Mouse (Mus musculus): Measurements from ENCODE around the gene Slc22a23.

Slc22a23 gene

DNA sequence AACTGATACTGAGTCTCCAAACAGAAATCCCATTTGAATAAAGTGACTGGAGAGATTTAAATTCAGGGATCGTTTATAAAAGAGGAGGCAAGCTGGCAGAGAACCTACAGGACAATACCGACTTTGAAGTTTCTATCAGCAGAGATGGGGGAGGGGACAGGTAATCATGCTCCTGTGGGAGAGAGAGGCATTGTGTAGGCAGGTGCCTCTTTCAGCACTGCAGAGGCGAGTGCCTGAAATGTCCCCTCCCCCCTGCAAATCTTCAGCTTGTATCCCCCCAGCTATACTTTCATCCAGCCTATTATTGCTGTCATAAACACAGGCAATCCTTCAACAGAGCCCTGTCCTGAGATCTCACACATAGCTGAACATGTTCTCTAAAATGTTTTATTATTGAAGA, 43.4 kb downstream of the Slc22a23 start:
- no peak for DNase-seq (ENCODE audit: low read depth, low spot score)

- no peak for DNase-seq (ENCODE audit: low read depth, low spot score)
Measured at GRCm38 (mm10) chr13:34299351-34300333, 45.3 kb downstream of the Slc22a23 start.

DNA sequence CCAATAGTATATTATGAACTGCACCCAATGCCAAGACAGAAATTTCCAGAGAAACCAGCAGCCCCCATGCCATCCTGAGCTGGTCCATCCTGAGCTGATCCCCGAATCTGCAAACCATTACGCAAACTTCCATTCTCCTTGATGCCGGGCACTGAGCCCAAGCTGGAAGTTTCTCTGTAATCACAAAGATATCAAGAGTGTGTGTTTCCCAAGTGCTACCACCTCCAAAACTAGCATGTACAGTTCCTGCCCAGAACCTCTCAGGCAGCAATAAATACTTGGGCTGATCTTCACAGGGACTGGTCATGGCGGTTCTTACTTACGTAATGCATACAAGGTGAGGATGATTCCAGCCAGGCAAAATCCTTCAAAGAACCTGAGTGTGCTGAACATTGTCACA, 46.3 kb downstream of the Slc22a23 start:
- DNase-seq (ENCODE audit: low read depth, low spot score): no peak

- DNase-seq (ENCODE audit: low read depth, low spot score): no peak
Measured at GRCm38 (mm10) chr13:34298061-34298460, 46.9 kb downstream of the Slc22a23 start.

DNA sequence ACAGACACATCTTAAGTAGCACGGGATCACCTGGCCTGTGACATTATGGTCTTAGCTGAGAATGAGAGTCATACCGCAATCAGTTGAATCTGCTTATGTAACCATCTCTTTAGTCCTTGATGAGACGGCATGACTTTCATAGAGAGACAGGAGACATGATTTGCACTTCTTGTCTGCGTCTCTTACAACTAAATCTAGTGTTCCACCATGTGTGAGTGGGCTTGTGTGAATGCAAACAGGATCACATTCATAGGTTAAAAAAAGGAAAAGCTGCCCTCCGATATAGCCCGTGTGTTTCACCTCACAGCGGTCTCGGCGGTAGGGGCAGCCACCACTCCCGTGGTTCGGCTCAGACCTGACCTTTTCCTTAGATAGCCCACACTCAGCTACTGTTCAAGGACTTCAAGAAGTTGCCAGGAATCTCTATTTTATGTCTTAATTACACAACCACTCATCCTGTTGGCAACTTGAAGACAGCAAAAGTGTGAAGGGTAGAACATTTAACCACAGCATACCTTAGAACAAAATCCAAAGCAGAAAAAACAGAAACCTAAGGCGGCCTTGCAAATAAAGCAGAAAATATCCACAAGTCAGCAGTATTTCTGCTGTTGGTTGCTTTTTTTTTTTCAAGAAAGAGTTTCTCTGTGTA, 49.1 kb downstream of the Slc22a23 start:
- DNase-seq (ENCODE audit: low read depth, low spot score): no peak

GRCm38 (mm10) chr13:34294212-34294611, 50.8 kb downstream of the Slc22a23 start:
- DNase-seq (ENCODE audit: low read depth, low spot score): peak; percentile 29

DNA sequence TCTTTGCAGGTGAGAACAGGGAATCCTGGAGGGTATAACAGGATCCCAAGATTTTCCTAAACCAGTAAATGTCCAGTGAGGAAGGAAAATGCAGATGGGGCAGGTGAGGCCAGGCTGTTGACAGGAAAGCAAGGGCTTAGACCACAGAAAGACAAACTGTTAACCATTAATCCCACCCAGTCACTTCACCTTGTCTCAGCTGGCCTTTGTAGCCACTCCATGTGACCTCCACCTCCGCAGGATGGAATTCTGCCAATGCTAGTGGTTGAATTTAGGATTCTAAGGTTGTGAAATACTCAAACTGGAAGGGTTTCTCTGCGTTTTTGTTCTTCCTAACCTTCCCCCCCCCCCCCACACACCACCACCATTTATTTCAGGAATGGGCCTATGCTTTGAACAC, 52.9 kb downstream of the Slc22a23 start:
- no peak for DNase-seq (ENCODE audit: low read depth, low spot score)

- DNase-seq (ENCODE audit: low read depth, low spot score): no peak
Measured at GRCm38 (mm10) chr13:34290346-34290745, 54.6 kb downstream of the Slc22a23 start.

DNA sequence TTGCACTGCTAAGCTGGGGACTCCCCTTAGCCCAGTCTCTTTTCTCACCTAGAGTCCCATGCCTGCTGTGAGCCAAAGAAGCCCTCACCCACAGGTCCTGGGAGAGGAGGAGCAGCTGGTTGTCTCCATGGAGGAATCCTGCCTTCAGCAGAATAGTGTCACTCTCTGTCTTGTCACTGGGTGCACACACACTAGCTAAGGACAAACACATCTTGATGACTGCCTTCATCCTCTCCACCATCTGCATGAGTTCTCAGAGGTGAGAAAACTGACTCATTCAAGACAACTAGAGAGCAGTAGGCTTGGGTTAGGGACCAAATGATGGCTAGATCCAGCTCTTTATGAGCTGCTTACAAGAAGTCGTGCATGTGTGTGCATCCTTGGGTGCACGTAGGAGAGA, 55.4 kb downstream of the Slc22a23 start:
- no peak for DNase-seq (ENCODE audit: low read depth, low spot score)

DNA sequence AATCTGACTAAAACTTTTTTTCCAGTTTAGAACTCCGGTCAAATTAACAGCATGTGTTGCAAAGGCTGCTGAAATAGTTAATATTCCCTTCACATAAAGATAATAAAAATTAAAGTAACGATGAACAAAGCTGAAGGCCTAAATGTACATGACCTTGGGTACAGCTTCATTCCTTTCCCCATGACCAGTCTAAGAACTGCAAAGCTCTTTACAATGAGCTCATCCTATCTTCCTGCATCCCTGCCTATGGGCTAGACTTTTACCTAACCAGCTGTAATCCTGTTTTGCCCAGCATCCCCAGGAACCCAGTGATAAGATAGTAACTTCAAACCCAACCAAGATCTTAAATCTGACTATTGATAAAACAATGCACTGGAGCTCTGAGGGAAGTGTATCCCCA, 56.9 kb downstream of the Slc22a23 start:
- no peak for DNase-seq (ENCODE audit: low read depth, low spot score)

DNA sequence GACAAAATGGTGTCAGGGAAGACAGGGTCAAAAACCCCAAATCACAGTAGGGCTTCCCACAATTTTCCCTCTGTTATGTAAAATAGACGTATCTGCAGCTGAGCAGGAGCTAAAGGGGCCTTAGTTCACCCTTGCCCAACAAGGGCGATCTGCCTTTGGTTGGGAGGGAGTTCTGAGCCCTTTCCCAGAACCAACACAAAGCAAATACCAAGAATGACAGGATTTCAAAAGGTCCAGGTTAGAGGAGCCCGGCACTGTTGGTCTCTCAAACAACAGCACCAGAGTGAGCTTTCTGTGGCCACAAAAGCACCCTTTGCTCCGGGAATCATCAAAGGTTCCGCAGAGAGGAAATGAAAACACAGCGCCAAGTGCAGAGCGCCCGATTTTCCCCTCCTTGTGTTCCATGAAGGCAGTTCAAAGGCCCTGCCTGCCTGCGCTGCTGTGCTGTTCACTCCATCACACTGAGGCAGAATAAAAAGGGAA, 57.3 kb downstream of the Slc22a23 start:
- peak; percentile 84 for DNase-seq (ENCODE audit: low read depth, low spot score)

GRCm38 (mm10) chr13:34281360-34281759, 63.6 kb downstream of the Slc22a23 start:
- DNase-seq (ENCODE audit: low read depth, low spot score): no peak

DNA sequence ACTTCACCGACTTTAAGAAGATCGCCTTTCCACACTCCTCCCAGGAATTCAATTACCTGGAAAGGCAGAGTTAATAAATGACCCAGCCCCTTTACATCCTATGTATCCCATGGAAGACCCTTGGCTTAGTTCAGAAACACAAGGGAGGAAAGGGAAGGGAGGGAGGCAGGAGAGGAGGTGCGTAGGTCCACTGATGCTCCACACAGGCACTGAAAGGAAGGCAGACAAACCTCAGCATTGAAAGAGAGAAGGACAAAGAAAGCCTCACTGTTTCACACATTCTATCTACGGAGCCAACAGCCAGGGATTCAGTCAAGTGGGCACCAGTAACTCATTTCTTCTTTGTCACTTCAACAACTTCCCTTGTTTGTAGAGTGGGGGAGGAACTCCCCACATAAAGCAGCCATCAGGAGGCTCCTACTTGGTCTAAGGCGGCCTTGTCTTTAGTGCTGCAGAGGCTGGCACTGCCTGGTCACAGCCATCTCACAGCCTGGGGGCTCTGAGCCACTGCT, 66.2 kb downstream of the Slc22a23 start:
- DNase-seq (ENCODE audit: low read depth, low spot score): no peak

DNA sequence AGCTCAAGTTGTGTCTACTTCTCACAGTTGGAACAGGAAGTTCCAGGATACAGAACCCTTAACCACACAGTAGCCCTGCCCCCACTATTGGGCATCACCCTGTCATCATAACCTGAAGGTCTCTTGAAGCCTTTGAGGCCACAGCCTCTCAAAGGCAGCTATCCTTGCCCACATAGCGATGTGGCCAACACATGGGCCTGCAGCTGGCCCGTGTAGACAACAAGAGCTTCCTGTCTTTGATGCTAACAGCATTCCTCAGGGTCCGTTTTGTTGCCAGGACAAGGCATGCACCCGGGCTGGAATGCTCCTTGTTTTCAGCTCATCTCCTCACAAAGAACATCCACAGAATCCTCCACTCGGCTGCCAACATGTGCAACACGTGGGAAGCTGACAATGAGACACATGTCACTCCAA, 66.7 kb downstream of the Slc22a23 start:
- no peak for DNase-seq (ENCODE audit: low read depth, low spot score)

GRCm38 (mm10) chr13:34277611-34278010, 67.4 kb downstream of the Slc22a23 start:
- no peak for DNase-seq (ENCODE audit: low read depth, low spot score)

GRCm38 (mm10) chr13:34277001-34277400, 68.0 kb downstream of the Slc22a23 start:
- DNase-seq (ENCODE audit: low read depth, low spot score): no peak

DNA sequence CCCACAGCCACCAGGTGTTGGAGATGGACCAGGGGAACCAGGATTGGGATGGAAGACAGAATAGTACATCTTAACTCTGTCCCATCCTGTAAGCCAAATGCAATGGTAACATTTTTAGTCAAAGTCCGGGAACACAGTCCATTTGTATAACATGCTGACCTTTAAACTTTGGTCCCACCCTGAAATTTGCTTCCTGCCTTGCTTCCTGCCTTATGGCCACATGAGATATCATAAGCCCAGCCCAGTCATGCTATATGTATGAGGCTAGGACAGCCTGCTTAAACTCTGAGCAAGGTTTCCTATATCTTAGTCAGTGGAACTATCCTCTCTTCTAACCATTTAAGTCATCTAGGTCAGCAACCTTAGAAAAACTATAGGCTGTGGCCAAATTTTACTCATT, 70.1 kb downstream of the Slc22a23 start:
- no peak for DNase-seq (ENCODE audit: low read depth, low spot score)

GRCm38 (mm10) chr13:34274417-34274816, 70.6 kb downstream of the Slc22a23 start:
- no peak for DNase-seq (ENCODE audit: low read depth, low spot score)

DNA sequence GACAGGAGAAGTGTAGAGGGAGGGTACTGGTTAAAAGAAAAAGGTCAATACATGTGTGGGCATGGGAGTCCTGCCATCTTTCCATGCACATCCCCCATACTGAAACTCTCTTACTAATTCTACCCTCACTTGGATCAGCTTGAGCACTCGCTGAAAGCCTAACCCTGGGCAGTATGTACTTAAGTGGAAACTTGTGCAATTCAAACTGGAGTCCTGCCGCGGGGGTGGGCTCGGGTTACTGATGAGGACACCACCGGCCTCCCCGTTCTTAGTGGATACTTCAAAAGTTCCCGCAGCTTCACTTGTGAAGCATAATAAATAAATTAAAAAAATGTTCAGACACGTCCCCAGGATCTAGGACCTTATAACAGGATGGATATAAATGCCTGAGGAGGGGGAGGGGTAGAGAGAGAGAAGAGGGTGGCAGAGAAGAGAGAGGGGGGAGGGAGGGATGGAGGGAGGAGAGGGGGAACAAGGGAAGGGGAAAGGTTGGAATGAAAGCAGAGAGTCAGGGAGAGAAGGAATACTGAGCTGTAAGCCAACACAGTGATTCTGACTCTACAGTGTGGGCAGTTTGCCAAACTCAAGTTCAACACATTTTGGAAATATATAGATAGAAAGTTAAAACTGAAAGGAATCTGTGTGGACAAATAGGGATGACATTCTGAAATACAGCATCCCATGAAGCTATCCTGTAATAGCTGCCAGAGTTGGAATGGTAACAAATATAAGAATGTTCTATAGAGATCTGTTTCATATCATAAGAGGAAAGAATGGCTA, 72.5 kb downstream of the Slc22a23 start:
- no peak for DNase-seq (ENCODE audit: low read depth, low spot score)

- DNase-seq (ENCODE audit: low read depth, low spot score): no peak
Measured at GRCm38 (mm10) chr13:34271665-34272064, 73.3 kb downstream of the Slc22a23 start.

DNA sequence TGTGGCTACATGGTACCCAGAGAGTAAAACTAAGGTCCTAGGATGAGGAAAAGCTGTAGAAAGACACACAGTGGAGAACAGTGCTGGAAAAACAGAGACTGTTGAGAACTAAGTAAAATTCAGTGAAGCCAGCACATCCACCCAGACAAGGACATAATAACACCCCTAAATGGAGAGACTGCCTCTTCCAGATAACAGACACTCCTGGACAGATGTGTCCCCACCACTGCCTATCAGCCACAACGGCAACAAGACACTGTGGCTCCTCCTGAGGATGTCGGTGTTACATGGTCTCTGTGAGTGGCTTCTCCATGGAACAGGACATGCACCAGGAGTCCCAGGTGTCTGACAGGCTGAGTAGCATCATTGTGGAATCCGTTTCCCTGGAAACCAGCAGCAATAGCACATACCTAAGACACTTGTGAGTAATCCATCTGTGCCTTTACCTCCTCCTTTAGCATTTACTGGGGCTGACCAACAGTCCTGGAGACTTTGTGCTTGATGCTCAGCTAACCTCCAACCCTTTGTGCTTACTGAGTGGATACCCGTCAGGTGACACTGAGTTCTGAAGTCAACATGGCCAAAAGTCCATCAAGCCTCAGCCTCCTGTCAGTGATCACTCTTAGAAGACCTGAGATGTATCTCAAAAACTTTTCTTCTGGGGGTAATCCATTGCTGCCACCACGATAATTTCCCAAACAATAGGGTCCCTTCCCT, 73.9 kb downstream of the Slc22a23 start:
- no peak for DNase-seq (ENCODE audit: low read depth, low spot score)

Measured in R1 (cell line).